Mouse (Mus musculus): ENCODE data around the gene Itga2. TPM values are rescaled to one million over a fixed set of nuclear protein-coding genes. Genes with fewer than 3 reads are reported as not detected.

The Itga2 gene
- total and polyA plus RNA-seq, 3 experiments: not detected

DNA sequence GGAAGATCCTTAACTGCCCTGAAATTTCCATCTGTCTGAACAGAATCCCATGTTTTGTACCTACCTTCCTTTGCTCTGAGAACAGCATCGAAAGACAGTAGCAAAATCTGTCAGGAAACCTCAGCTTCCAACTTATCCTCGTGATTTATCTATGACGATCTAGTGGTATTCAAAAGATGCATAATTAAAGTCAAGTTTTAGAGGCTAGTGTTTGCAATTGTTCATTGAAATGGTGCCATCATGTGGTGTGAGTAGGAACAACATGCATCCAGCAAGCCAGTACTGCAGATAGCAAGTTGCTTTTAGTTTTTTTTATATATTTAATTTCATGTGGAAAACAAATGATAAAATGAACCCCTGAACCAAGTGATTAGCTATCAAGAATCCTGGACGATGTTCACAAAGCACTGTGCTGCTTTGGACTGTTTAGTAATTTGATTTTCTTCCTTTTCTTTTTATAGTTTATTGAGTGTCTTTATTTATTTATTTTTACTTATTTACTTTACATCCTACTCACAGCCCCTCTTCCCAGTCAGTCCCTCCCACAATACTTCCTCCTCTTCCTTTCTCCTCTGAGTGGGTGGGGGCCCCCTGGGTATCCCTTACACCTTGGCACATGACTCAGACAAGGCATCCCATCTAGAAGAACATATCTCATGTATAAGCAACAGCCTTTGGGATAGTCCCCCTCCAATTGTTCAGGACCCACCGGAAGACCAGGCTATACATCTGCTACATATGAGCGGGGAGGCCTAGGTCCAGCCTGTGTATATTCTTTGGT, 138.5 kb downstream of the Itga2 start:
- Histone ChIP-seq H3K4me2 (ENCODE audit: insufficient read depth, low read depth, poor library complexity, severe bottlenecking) (no peak overlapping the region), H3K4me1 (ENCODE audit: control insufficient read depth in 1 of 2, insufficient read depth in 2 of 2) (peaks cover 0 to 8% of the 10 kb centered on the region in 2 experiments; a peak in 2 of 4 replicates), H3K36me3 (replicated peaks in 1 of 2; ENCODE audit: control insufficient read depth in 1 of 2, insufficient read depth in 1 of 2, low read length in 1 of 2) (no peaks in the 10 kb centered on the region), H3K9ac (ENCODE audit: insufficient read depth, low read depth) (no peak overlapping the region), H3K27me3 (replicated peaks) (no peaks in the 10 kb centered on the region), H3K4me3 (replicated peaks in 1 of 3; ENCODE audit: low read depth in 2 of 3, low read length in 2 of 3, poor library complexity in 1 of 3) (no peak overlapping the region), H3K9me3 (replicated peaks; ENCODE audit: low read length) (no peaks in the 10 kb centered on the region), H3K27ac (ENCODE audit: insufficient read depth, low read depth) (no peak overlapping the region), H3K79me2 (replicated peaks; ENCODE audit: control insufficient read depth, extremely low read depth, insufficient read depth, poor library complexity, severe bottlenecking) (no peaks in the 10 kb centered on the region)
- dilution Hi-C loops (cut with MboI; ENCODE audit: extremely low pct_ligation_motif_present, extremely low pct_unique_long_range_greater_than_20kb, low sequenced_read_pairs): no loop called here
- in situ Hi-C loops (cut with MboI; ENCODE audit: low pct_ligation_motif_present, low pct_unique_long_range_greater_than_20kb, low sequenced_read_pairs): loop anchor here (25.0 kb wide), 1 partner anchor 906 kb away; no protein-coding TSS in a partner anchor
- peak; percentile 61 for DNase-seq (ENCODE audit: extremely low read depth)
- TF ChIP-seq BHLHE40 (IDR thresholded peaks at IDR 0.05; ENCODE audit: low read depth, low read length) (no peak), CHD2 (IDR thresholded peaks at IDR 0.05; ENCODE audit: low read length) (no peak), RAD21 (IDR thresholded peaks at IDR 0.05; ENCODE audit: low read depth, low read length) (peak; percentile 76), POLR2A (IDR thresholded peaks at IDR 0.05; ENCODE audit: low read depth, low read length) (no peak), SMC3 (IDR thresholded peaks at IDR 0.05; ENCODE audit: low read depth, low read length) (peak; percentile 58), CTCF (conservative IDR thresholded peaks at IDR 0.05 in 1 of 2, IDR thresholded peaks at IDR 0.05 in 1 of 2; ENCODE audit: low read depth in 2 of 2, low read length in 2 of 2) (peak; percentile 59 to 73; a peak in 3 of 4 replicates)

DNA sequence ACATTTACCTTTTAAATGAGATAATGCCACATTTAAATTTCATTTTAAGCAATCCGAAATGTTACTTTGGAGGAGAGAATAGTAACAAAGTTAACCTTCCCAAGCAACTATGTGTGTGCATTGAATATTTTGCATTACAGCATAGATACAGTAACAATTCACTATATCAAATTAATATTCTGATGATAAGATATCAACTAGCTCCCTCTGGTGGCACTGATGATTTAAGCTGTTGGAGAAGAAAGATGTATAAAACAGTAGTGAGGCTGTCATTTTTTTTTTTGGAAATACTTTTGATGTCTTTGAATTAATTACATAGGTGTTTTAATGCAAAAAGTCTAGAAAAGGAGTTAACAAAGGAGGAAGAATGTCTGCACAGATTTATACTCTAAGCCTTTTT, 140.4 kb downstream of the Itga2 start:
- H3K9ac ChIP-seq (ENCODE audit: insufficient read depth, low read depth): no peak overlapping the region
- no peak for TF ChIP-seq MAFK (IDR thresholded peaks at IDR 0.05; ENCODE audit: insufficient replicate concordance, low read length)
- TF ChIP-seq CTCF (conservative IDR thresholded peaks at IDR 0.05 in 1 of 2, IDR thresholded peaks at IDR 0.05 in 1 of 2; ENCODE audit: low read depth in 2 of 2, low read length in 2 of 2): peak in 1 of 2 experiments; percentile 51; a peak in 2 of 4 replicates
- TF ChIP-seq JUND (conservative IDR thresholded peaks at IDR 0.05; ENCODE audit: low read depth, low read length): no peak
- TF ChIP-seq POLR2AphosphoS2 (IDR thresholded peaks at IDR 0.05; ENCODE audit: low read depth, low read length): no peak
- peak; percentile 36 for TF ChIP-seq RAD21 (IDR thresholded peaks at IDR 0.05; ENCODE audit: low read depth, low read length)
- peak; percentile 13; the same call in 1 of the 2 replicates for TF ChIP-seq SMC3 (IDR thresholded peaks at IDR 0.05; ENCODE audit: low read depth, low read length)
- dilution Hi-C loops (cut with MboI; ENCODE audit: extremely low pct_ligation_motif_present, extremely low pct_unique_long_range_greater_than_20kb, low sequenced_read_pairs) (no loop called here), in situ Hi-C loops (cut with MboI; ENCODE audit: low pct_ligation_motif_present, low pct_unique_long_range_greater_than_20kb, low sequenced_read_pairs) (loop anchor here (25.0 kb wide), 1 partner anchor 904 kb away; no protein-coding TSS in a partner anchor)
- no peaks in the 10 kb centered on the region for H3K79me2 ChIP-seq (replicated peaks; ENCODE audit: control insufficient read depth, extremely low read depth, insufficient read depth, poor library complexity, severe bottlenecking)
- DNase-seq (ENCODE audit: extremely low read depth): no peak
- H3K4me1 ChIP-seq (ENCODE audit: control insufficient read depth in 1 of 2, insufficient read depth in 2 of 2): peaks cover 0 to 8% of the 10 kb centered on the region in 2 experiments; a peak in 2 of 4 replicates
- no peaks in the 10 kb centered on the region for H3K9me3 ChIP-seq (replicated peaks; ENCODE audit: low read length)
- H3K4me2 ChIP-seq (ENCODE audit: insufficient read depth, low read depth, poor library complexity, severe bottlenecking): no peak overlapping the region
- no peak overlapping the region for H3K27ac ChIP-seq (ENCODE audit: insufficient read depth, low read depth)
- no peaks in the 10 kb centered on the region for H3K27me3 ChIP-seq (replicated peaks)
- no peak overlapping the region for H3K4me3 ChIP-seq (replicated peaks in 1 of 3; ENCODE audit: low read depth in 2 of 3, low read length in 2 of 3, poor library complexity in 1 of 3)
- H3K36me3 ChIP-seq (replicated peaks in 1 of 2; ENCODE audit: control insufficient read depth in 1 of 2, insufficient read depth in 1 of 2, low read length in 1 of 2): no peaks in the 10 kb centered on the region

Other genes with a start within 250 kb of the Itga2 start
- gene Mocs2, start 113.9 kb downstream of the Itga2 start, total RNA-seq (2012; rRNA removed): 34.9 and 39.3 TPM in 2 replicates
- 38.1 and 41.0 TPM in 2 replicates for gene Mocs2, start 113.9 kb downstream of the Itga2 start, total RNA-seq (2014; rRNA removed)
- 29.3 and 29.4 TPM in 2 replicates for gene Mocs2, start 113.9 kb downstream of the Itga2 start, polyA plus RNA-seq (2012; ENCODE audit: insufficient read length, low read depth)
- gene Pelo, start 158.1 kb upstream of the Itga2 start, total RNA-seq (2012; rRNA removed): 29.7 and 33.6 TPM in 2 replicates
- gene Pelo, start 158.1 kb upstream of the Itga2 start, total RNA-seq (2014; rRNA removed): 17.5 and 18.9 TPM in 2 replicates
- 43.1 and 46.0 TPM in 2 replicates for gene Pelo, start 158.1 kb upstream of the Itga2 start, polyA plus RNA-seq (2012; ENCODE audit: insufficient read length, low read depth)
- 0.30 and 0.55 TPM in 2 replicates for gene Gm49395, start 169.8 kb upstream of the Itga2 start, total RNA-seq (2012; rRNA removed)
- gene Gm49395, start 169.8 kb upstream of the Itga2 start, total RNA-seq (2014; rRNA removed): not detected in 2 replicates
- 0.69 and 0.71 TPM in 2 replicates for gene Gm49395, start 169.8 kb upstream of the Itga2 start, polyA plus RNA-seq (2012; ENCODE audit: insufficient read length, low read depth)
- under 0.01 TPM in 1 of 2 replicates, not detected in the other for gene Itga1, start 169.9 kb upstream of the Itga2 start, total RNA-seq (2012; rRNA removed)
- gene Itga1, start 169.9 kb upstream of the Itga2 start, total RNA-seq (2014; rRNA removed): 0.01 and 0.04 TPM in 2 replicates
- 0.04 TPM in 2 replicates for gene Itga1, start 169.9 kb upstream of the Itga2 start, polyA plus RNA-seq (2012; ENCODE audit: insufficient read length, low read depth)